Mouse (Mus musculus) NIH3T3 (cell line): ENCODE results near the gene Hps3.
A peak's percentile ranks its signal among the peaks of the same experiment; 100 is the strongest.
"Not testable (repeated sequence)": the region's sequence is repeated elsewhere in the genome, so short reads cannot be mapped to it uniquely, and the experiment has no call there.

Experiments
- DNase-seq: peaks from one replicate; pipeline ENCODE4 v3.0.0-alpha.2; 2012; ENCODE audit warnings: low read depth

The Hps3 gene

GRCm38 (mm10) chr3:20034719-20035404 lies at the start of gene Hps3:
Hps3 (minus strand) TSS chr3:20035315.
- peak; percentile 88 for DNase-seq

DNA sequence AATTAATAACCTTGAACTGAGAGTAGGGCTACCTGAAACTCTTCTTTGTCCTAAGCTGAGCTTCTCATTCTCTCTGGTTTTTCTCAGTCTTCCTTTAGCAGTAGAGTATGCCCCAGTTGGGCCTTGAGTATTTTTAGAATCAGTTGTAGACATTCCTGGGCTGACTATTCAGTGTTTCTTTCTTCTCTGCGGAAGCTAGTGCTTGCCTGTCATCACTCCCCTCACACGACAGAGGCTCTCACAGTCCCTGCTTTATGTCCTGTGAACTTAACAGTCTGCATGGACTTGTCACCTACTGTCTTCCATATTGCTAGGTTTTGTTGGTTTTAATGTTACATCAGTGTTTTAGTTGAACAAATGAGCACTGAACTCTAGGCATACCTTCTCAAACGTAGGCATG lies 47.0 kb upstream of the Hps3 start:
- no peak for DNase-seq

- DNase-seq: peak; percentile 77
These were observed 41.3 kb upstream of the Hps3 start for GRCm38 (mm10) chr3:20076145-20077053.

- peak; percentile 55 for DNase-seq
These were observed 23.1 kb upstream of the Hps3 start for GRCm38 (mm10) chr3:20058197-20058541.

GRCm38 (mm10) chr3:20057306-20058196 lies 22.4 kb upstream of the Hps3 start, which contains the start of gene Hltf:
Hltf (plus strand) TSS chr3:20057811.
- peak; percentile 96 for DNase-seq

DNA sequence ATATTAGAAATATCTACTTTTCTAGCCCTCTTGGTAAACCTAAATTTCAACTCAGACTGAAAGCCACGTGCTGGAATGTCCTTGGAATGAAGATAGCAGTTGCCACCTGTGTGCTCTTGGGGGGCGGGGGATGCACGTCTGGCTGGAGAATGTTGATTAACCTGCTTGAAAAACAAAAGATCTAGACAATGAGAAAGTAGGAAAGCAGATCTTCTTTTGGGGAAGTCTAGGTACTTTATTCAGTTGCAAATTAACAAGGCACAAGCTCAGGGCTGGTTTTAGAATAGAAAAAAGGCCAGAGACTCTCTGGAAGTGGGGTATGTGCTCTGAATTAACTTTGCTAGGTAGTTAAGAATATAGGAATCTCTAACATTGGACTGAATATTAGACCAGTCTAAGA lies 9.6 kb upstream of the Hps3 start:
- DNase-seq: not testable (repeated sequence)

DNA sequence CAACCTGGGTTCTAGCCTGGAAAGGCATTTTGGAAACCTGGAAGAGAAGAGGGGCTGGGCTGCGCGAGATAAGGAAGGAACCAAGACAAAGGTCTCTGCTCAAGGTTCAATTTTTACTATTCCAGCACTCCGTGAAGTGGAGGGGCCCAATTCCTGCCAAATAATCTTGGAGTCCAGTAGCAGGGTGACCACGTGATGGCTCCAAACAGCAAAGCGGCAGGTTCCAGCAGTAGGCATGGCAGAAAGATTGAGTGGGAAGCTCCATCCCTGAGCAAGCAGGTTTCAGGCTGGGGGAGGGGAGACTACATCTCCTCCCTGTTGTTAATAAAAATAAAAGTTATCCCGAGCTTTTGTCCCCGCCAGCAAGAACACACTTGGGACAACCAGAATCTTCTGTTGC lies 6.3 kb upstream of the Hps3 start:
- not testable (repeated sequence) for DNase-seq

DNA sequence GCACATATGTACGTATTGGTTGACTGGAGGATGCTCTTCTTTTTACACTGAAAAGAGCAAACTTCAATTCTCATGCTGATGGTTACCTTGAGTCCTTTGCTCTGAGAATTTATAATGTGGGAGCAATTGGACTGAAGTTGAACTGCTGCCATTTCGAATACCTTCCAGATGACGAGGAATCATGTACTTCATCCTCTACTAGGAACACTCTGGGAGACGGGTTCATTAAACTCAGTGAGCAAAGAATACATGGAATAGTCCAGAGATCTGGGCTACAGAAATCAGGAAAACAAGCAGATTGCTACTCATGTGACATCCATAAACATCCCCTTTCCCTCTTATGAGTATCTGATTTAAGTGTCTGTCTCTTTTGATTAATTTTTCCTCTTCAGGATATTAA lies 954 bp upstream of the Hps3 start:
- DNase-seq: peak; percentile 12

GRCm38 (mm10) chr3:20033761-20034718 lies 1.1 kb downstream of the Hps3 start:
- DNase-seq: no peak

- DNase-seq: no peak
These were observed 4.3 kb downstream of the Hps3 start for GRCm38 (mm10) chr3:20030807-20031206.

- no peak for DNase-seq
These were observed 6.5 kb downstream of the Hps3 start for GRCm38 (mm10) chr3:20028640-20029039.

- no peak for DNase-seq
These were observed 7.3 kb downstream of the Hps3 start for GRCm38 (mm10) chr3:20027788-20028187.

GRCm38 (mm10) chr3:20026996-20027689 lies 8.0 kb downstream of the Hps3 start:
- no peak for DNase-seq

DNA sequence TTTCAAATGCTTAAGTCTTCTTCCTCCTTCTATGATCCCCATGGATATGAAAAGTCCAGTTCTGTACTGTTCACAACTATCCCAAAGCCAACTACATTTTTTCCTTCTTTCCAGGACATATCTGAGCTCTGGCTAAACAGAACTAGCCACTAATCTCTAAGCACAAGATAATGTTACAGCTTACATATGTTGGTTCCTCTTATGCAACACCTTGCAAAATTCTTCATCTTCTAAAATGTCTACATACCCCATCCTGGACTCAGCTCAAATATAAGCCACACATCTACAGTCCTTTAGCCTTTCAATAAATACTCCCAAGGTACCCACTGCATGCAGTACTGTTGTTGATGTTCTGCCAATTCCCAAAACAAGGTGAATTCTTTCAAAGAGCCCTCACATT lies 8.6 kb downstream of the Hps3 start:
- DNase-seq: no peak

DNA sequence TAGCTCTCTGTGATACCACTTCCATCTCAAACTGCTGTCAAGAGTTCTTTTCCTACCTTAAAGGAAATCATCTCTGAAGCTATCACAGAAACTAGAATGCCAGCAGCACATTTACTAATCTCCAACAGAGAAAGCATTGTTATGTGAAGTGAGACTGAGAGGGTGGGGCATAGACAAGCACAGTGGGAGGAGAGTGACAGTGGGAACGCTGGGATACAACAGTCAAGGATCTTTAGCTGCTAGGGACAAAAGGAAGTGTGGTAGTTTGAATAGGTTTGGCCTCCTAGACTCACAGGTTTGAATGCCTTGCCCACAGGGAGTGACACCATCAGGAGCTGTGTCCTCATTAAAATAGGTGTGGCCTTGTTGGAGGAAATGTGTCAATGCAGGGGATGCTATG lies 11.3 kb downstream of the Hps3 start:
- no peak for DNase-seq

- DNase-seq: no peak
These were observed 17.0 kb downstream of the Hps3 start for GRCm38 (mm10) chr3:20018076-20018475.

- DNase-seq: no peak
These were observed 20.7 kb downstream of the Hps3 start for GRCm38 (mm10) chr3:20014454-20014853.

DNA sequence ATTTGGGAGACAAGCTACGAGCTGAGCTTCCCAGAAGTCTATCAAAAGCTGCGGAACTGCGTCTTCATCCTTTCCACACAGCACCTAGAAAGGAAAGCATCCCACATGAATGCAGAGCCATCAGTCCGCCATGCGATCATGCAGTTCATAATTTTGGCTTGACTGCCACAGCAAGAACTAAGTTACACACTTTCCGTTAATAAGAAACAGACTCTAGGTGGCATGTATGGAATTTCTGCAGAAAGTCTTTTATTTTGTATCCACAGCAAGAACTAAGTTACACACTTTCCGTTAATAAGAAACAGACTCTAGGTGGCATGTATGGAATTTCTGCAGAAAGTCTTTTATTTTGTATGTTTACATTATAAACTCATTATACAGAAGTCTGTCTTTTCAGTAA lies 24.2 kb downstream of the Hps3 start:
- peak; percentile 32 for DNase-seq

- no peak for DNase-seq
These were observed 24.7 kb downstream of the Hps3 start for GRCm38 (mm10) chr3:20010464-20010863.

GRCm38 (mm10) chr3:20007759-20008158 lies 27.4 kb downstream of the Hps3 start:
- no peak for DNase-seq
